20 mouse cellular contexts compared by ENCODE assay signal in the genomic region with DNA sequence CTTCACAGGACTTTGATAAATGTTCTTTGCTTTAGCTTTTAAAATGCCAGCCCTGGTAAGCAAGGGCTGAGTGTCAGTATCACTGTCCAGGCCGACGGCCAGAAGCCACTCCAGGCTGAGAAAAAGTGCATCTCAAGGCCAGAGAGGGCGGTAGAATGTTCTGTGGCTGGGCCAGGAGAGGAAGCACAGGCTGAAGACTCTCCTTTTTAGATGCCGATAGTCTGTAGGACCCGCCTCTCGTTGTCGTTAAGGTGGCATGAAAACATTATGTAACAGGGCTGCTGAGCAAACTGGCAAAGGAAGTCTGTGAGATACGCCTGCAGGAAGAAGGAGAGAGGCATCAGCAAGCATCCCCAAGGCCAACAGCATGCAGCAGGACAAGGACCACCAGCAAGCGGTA. TPM values are rescaled to one million over a fixed set of nuclear protein-coding genes. Genes with fewer than 3 reads are reported as not detected.
DNase-seq lines count a peak whose midpoint lies in the region; ATAC-seq and TF ChIP-seq lines count a peak whose summit lies in the region.
"Had no signal": no experiment of that assay in that cellular context is flagged by ENCODE, and none has a peak within 500 bp of the region (broad histone marks: within the 10 kb centered on the region; RNA-seq: fewer than 3 reads in every experiment).

No protein-coding gene starts in this region.

- ATAC-seq in forebrain, embryonic 12.5 days (ENCODE audit: low FRiP score) = no peak
- ATAC-seq: forebrain, embryonic 15.5 days; intestine, embryonic 16.5 days had no signal

- no peaks in the 10 kb centered on the region for H3K9me3 ChIP-seq in forebrain, embryonic 12.5 days
- H3K9me3 ChIP-seq: embryonic facial prominence, embryonic 15.5 days; forebrain, embryonic 10.5 days; forebrain, embryonic 15.5 days; heart, embryonic 13.5 days; hindbrain, embryonic 15.5 days had no signal

- WGBS in forebrain, embryonic 12.5 days = 93% methylated on average over 9 of the region's 9 CpGs

- DNase-seq in adrenal gland, postnatal 36 days = peak; percentile 28 to 35
- no peak for DNase-seq in adrenal gland, adult 8-10 months
- peak; percentile 23 for DNase-seq in gastrocnemius, postnatal 14 days
- no peak for DNase-seq in gastrocnemius, postnatal 10 days
- DNase-seq in left cerebral cortex, postnatal 25 days (ENCODE audit: low spot score in 2 of 2) = peak; percentile 66 to 80
- no peak for DNase-seq in left cerebral cortex, postnatal 36 days (ENCODE audit: low spot score in 2 of 2)
- DNase-seq: cerebellum, adult 2 months; cerebellum, postnatal 10 days; embryo, embryonic 11 days; gastrocnemius, postnatal 25 days; heart, postnatal 36 days had no signal

- TF ChIP-seq CTCF in cortical plate, adult 2 months (IDR thresholded peaks at IDR 0.05; ENCODE audit: extremely low read depth, insufficient read depth, low read length) = no peak

- TF ChIP-seq POLR2A in cortical plate, adult 2 months (IDR thresholded peaks at IDR 0.05; ENCODE audit: extremely low read depth, insufficient read depth, low read length) = peak; percentile 30; the same call in 1 of the 2 replicates

- H3K36me3 ChIP-seq in forebrain, embryonic 12.5 days (replicated peaks) = peaks cover 85% of the 10 kb centered on the region

- no peak overlapping the region for H3K4me2 ChIP-seq in forebrain, embryonic 12.5 days
- H3K4me2 ChIP-seq: embryonic facial prominence, embryonic 15.5 days; forebrain, embryonic 15.5 days; heart, embryonic 13.5 days; hindbrain, embryonic 15.5 days had no signal

- H3K9ac ChIP-seq in forebrain, embryonic 12.5 days = no peak overlapping the region
- H3K9ac ChIP-seq: embryonic facial prominence, embryonic 15.5 days; forebrain, embryonic 15.5 days; heart, embryonic 13.5 days; hindbrain, embryonic 15.5 days had no signal

- peak overlapping the region; percentile 74 for H3K27ac ChIP-seq in cortical plate, adult 2 months (ENCODE audit: insufficient read depth, low read length)
- H3K27ac ChIP-seq in forebrain, embryonic 12.5 days = no peak overlapping the region
- H3K27ac ChIP-seq: embryonic facial prominence, embryonic 15.5 days; forebrain, embryonic 10.5 days; forebrain, embryonic 15.5 days; heart, embryonic 13.5 days; hindbrain, embryonic 15.5 days had no signal

- intact Hi-C loops in gastrocnemius, postnatal 14 days (cut with DNase I; ENCODE audit: low total_unique reads) = no loop called here
- intact Hi-C loops in left cerebral cortex, postnatal 25 days (cut with DNase I) = loop anchor here (5.0 kb wide), 1 partner anchor 37 kb away; no protein-coding TSS in a partner anchor
- intact Hi-C loops in left cerebral cortex, postnatal 36 days (cut with DNase I) = loop anchor here (5.0 kb wide), 1 partner anchor 42 kb away; no protein-coding TSS in a partner anchor

- H3K4me3 ChIP-seq in cortical plate, adult 2 months (ENCODE audit: insufficient read depth, low read length) = no peak overlapping the region
- no peak overlapping the region for H3K4me3 ChIP-seq in forebrain, embryonic 12.5 days (replicated peaks)
- H3K4me3 ChIP-seq: embryonic facial prominence, embryonic 15.5 days; erythroblast, embryonic 14.5 days; forebrain, embryonic 10.5 days; forebrain, embryonic 15.5 days; heart, embryonic 13.5 days; hindbrain, embryonic 15.5 days had no signal

- peaks cover 9% of the 10 kb centered on the region for H3K4me1 ChIP-seq in cortical plate, adult 2 months (ENCODE audit: control insufficient read depth, insufficient read depth, low read length)
- H3K4me1 ChIP-seq in forebrain, embryonic 12.5 days = no peaks in the 10 kb centered on the region
- H3K4me1 ChIP-seq: embryonic facial prominence, embryonic 15.5 days had no signal

- no peaks in the 10 kb centered on the region for H3K27me3 ChIP-seq in forebrain, embryonic 12.5 days
- H3K27me3 ChIP-seq: embryonic facial prominence, embryonic 15.5 days; forebrain, embryonic 15.5 days; heart, embryonic 13.5 days; hindbrain, embryonic 15.5 days had no signal

RNA-seq across cellular contexts. Expression of a gene that starts 10.1 kb away (rescaled TPM):
- 1 to 10 TPM; 6.8 to 9.2 TPM for total RNA-seq in adrenal gland, postnatal 36 days (2021)
- total RNA-seq in adrenal gland, adult 8-10 months (2022) = 10 to 100 TPM in 1 of 4 experiments, 1 to 10 TPM in 3; 5.9 to 16.3 (median 8.5) TPM
- total RNA-seq in gastrocnemius, postnatal 14 days (2021) = 100 to 1,000 TPM; 223 to 271 TPM
- 100 to 1,000 TPM; 261 to 295 TPM for total RNA-seq in gastrocnemius, postnatal 10 days (2021)
- 100 to 1,000 TPM; 188 to 196 TPM for total RNA-seq in left cerebral cortex, postnatal 25 days (2021)
- 100 to 1,000 TPM; 170 to 221 TPM for total RNA-seq in left cerebral cortex, postnatal 36 days (2021)
- polyA plus RNA-seq in cortical plate, adult 2 months (2012; rRNA removed) = 219 and 220 TPM in 2 replicates
- polyA plus RNA-seq in forebrain, embryonic 12.5 days (2016; fragmentation: Nextera tagmentation; extraction: Ambion mirVana) = 67.3 and 70.6 TPM in 2 replicates
- polyA plus RNA-seq: erythroblast, embryonic 14.5 days had no signal

RNA-seq across cellular contexts. Expression of a gene that starts 45.1 kb away (rescaled TPM):
- total RNA-seq in adrenal gland, postnatal 36 days (2021) = 10 to 100 TPM; 66.0 to 81.5 TPM
- total RNA-seq in adrenal gland, adult 8-10 months (2022) = 100 to 1,000 TPM in 2 of 4 experiments, 10 to 100 TPM in 2; 71.1 to 104 (median 90.1) TPM
- total RNA-seq in gastrocnemius, postnatal 14 days (2021) = 10 to 100 TPM; 36.6 to 37.4 TPM
- 10 to 100 TPM; 50.9 to 61.4 TPM for total RNA-seq in gastrocnemius, postnatal 10 days (2021)
- 100 to 1,000 TPM; 169 to 173 TPM for total RNA-seq in left cerebral cortex, postnatal 25 days (2021)
- 100 to 1,000 TPM; 167 to 173 TPM for total RNA-seq in left cerebral cortex, postnatal 36 days (2021)
- polyA plus RNA-seq in cortical plate, adult 2 months (2012; rRNA removed) = 149 and 169 TPM in 2 replicates
- polyA plus RNA-seq in forebrain, embryonic 12.5 days (2016; fragmentation: Nextera tagmentation; extraction: Ambion mirVana) = 198 and 214 TPM in 2 replicates

Comparison
In these comparisons a context has a peak if more than half of its experiments do, and no peak if none do; other contexts are left out.
1. DNase-seq: peak in adrenal gland, postnatal 36 days (2 of 2), gastrocnemius, postnatal 14 days (single experiment) and left cerebral cortex, postnatal 25 days (2 of 2); none in adrenal gland, adult 8-10 months (single experiment), gastrocnemius, postnatal 10 days (single experiment) and left cerebral cortex, postnatal 36 days (0 of 2).
2. RNA of a gene that starts 10.1 kb away (total RNA-seq): 261 to 295 TPM in gastrocnemius, postnatal 10 days, 223 to 271 TPM in gastrocnemius, postnatal 14 days, 170 to 221 TPM in left cerebral cortex, postnatal 36 days and 188 to 196 TPM in left cerebral cortex, postnatal 25 days; 6.8 to 9.2 TPM in adrenal gland, postnatal 36 days and 5.9 to 16.3 TPM in adrenal gland, adult 8-10 months; every median in the first group is over 4 times any median in the second.